Mouse (Mus musculus) CD8-positive naive resting alpha-beta T cell, adult 2 months (primary cell): ENCODE results near the gene Stpg3.
A peak's percentile ranks its signal among the peaks of the same experiment; 100 is the strongest.
"Not testable (repeated sequence)": the region's sequence is repeated elsewhere in the genome, so short reads cannot be mapped to it uniquely, and the experiment has no call there.

Source experiments
- DNase-seq, 2 experiments: peaks; one replicate each; pipeline ENCODE4 v3.0.0; 2022; ENCODE audit warnings: low read depth in 2 of 2, low spot score in 2 of 2

Stpg3 gene

GRCm38 (mm10) chr2:25214444-25214843 lies at the start of gene Stpg3:
Stpg3 (minus strand) TSS chr2:25214637.
- DNase-seq, result no peak

GRCm38 (mm10) chr2:25263623-25264285 lies 49.3 kb upstream of the Stpg3 start:
- no peak for DNase-seq

GRCm38 (mm10) chr2:25262795-25263622 lies 48.6 kb upstream of the Stpg3 start:
- peak; percentile 40 to 56 for DNase-seq

GRCm38 (mm10) chr2:25262291-25262767 lies 47.9 kb upstream of the Stpg3 start, which contains the start of gene Tprn:
Tprn (plus strand) TSS chr2:25262618.
- peak; percentile 88 to 89 for DNase-seq

- no peak for DNase-seq
Observed at GRCm38 (mm10) chr2:25261870-25262269, 47.4 kb upstream of the Stpg3 start.

GRCm38 (mm10) chr2:25258887-25259286 lies 44.5 kb upstream of the Stpg3 start:
- peak in 1 of 2 experiments; percentile 31 for DNase-seq

- not testable (repeated sequence) for DNase-seq
Observed at GRCm38 (mm10) chr2:25257250-25257649, 42.8 kb upstream of the Stpg3 start.

GRCm38 (mm10) chr2:25256443-25257109 lies 42.1 kb upstream of the Stpg3 start:
- peak; percentile 60 to 76 for DNase-seq

- peak; percentile 80 to 90 for DNase-seq
Observed at GRCm38 (mm10) chr2:25255284-25255779, 40.9 kb upstream of the Stpg3 start, which contains the start of gene Tmem203. Tmem203 (plus strand) TSS chr2:25255439.

- DNase-seq, result no peak
Observed at GRCm38 (mm10) chr2:25252331-25252730, 37.9 kb upstream of the Stpg3 start.

GRCm38 (mm10) chr2:25246183-25247072 lies 32.0 kb upstream of the Stpg3 start, which contains the start of gene AL732309.1:
AL732309.1 (minus strand) TSS chr2:25246863.
- DNase-seq, result no peak

- DNase-seq, result no peak
Observed at GRCm38 (mm10) chr2:25244144-25244543, 29.7 kb upstream of the Stpg3 start.

GRCm38 (mm10) chr2:25243342-25243741 lies 28.9 kb upstream of the Stpg3 start:
- no peak for DNase-seq

- no peak for DNase-seq
Observed at GRCm38 (mm10) chr2:25242101-25242506, 27.7 kb upstream of the Stpg3 start, which contains the start of the genes Rnf208 and Cysrt1. Rnf208 (plus strand) TSS chr2:25242255. Cysrt1 (minus strand) TSS chr2:25242452.

GRCm38 (mm10) chr2:25241438-25241775 lies 27.0 kb upstream of the Stpg3 start:
- DNase-seq, result no peak

- peak in 1 of 2 experiments; percentile 38 for DNase-seq
Observed at GRCm38 (mm10) chr2:25240723-25241437, 26.4 kb upstream of the Stpg3 start.

- DNase-seq, result no peak
Observed at GRCm38 (mm10) chr2:25240310-25240709, 25.9 kb upstream of the Stpg3 start.

GRCm38 (mm10) chr2:25239766-25240165 lies 25.3 kb upstream of the Stpg3 start:
- no peak for DNase-seq

- no peak for DNase-seq
Observed at GRCm38 (mm10) chr2:25238106-25238505, 23.7 kb upstream of the Stpg3 start.
